Mouse (Mus musculus): ENCODE measurements around the gene Gpr157. TPM values are rescaled to one million over a fixed set of nuclear protein-coding genes. Genes with fewer than 3 reads are reported as not detected.

Gene Gpr157
- 0.69 TPM for polyA plus RNA-seq (2014; fragmentation: Illumina TruSeq; extraction: RNeasy Lipid Tissue Mini Kit (QIAGEN cat#74804); ENCODE audit: low read depth, low replicate concordance)

GRCm38 (mm10) chr4:150087161-150087889 lies at the start of gene Gpr157:
Gene Gpr157 (plus strand): TSS chr4:150087365.

DNA sequence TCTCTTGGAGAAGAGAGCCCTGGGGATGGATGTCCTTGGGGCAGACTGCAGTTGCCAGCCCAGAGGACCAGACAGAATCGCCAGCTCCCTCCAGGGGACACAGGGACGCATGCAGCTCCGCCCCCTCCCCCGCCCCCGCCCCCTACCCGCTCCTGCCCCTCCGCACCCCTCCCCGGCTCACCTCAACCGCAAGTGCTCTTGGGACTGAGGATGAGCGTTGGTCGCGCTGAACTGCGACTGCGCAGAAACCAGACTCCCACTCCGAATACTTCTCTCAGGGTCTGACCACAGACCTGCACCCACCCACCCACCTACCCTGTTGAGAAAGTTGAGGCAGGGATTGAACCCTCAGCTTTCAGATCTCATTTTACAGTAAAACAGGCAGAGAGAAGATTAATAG lies 31.9 kb downstream of the Gpr157 start, which contains the start of gene Slc2a5:
Gene Slc2a5, plus strand, starts transcription at position 229 of the 400 bp plus-strand sequence.

Other genes with a start within 250 kb of the Gpr157 start
- 5.2 TPM for gene Spsb1, start 132.3 kb upstream of the Gpr157 start, polyA plus RNA-seq (2014; fragmentation: Illumina TruSeq; extraction: RNeasy Lipid Tissue Mini Kit (QIAGEN cat#74804); ENCODE audit: low read depth, low replicate concordance)
- 1.5 TPM for gene H6pd, start 78.3 kb upstream of the Gpr157 start, polyA plus RNA-seq (2014; fragmentation: Illumina TruSeq; extraction: RNeasy Lipid Tissue Mini Kit (QIAGEN cat#74804); ENCODE audit: low read depth, low replicate concordance)
- gene Slc2a5, start 31.9 kb downstream of the Gpr157 start, polyA plus RNA-seq (2014; fragmentation: Illumina TruSeq; extraction: RNeasy Lipid Tissue Mini Kit (QIAGEN cat#74804); ENCODE audit: low read depth, low replicate concordance), result 117 TPM
- gene Slc2a7, start 61.6 kb downstream of the Gpr157 start, polyA plus RNA-seq (2014; fragmentation: Illumina TruSeq; extraction: RNeasy Lipid Tissue Mini Kit (QIAGEN cat#74804); ENCODE audit: low read depth, low replicate concordance), result not detected
- gene Car6, start 114.0 kb downstream of the Gpr157 start, polyA plus RNA-seq (2014; fragmentation: Illumina TruSeq; extraction: RNeasy Lipid Tissue Mini Kit (QIAGEN cat#74804); ENCODE audit: low read depth, low replicate concordance), result not detected
- 126 TPM for gene Eno1, start 149.4 kb downstream of the Gpr157 start, polyA plus RNA-seq (2014; fragmentation: Illumina TruSeq; extraction: RNeasy Lipid Tissue Mini Kit (QIAGEN cat#74804); ENCODE audit: low read depth, low replicate concordance)
- gene Rere, start 194.3 kb downstream of the Gpr157 start, polyA plus RNA-seq (2014; fragmentation: Illumina TruSeq; extraction: RNeasy Lipid Tissue Mini Kit (QIAGEN cat#74804); ENCODE audit: low read depth, low replicate concordance), result 13.1 TPM